In genomic region chr1:36446106-36446824, GRCm38 (mm10) we compare ENCODE assay signal across 16 mouse cellular contexts. TPM values are rescaled to one million over a fixed set of nuclear protein-coding genes. Genes with fewer than 3 reads are reported as not detected.
DNase-seq lines count a peak whose midpoint lies in the region; ATAC-seq and TF ChIP-seq lines count a peak whose summit lies in the region.
"Had no signal": no experiment of that assay in that cellular context is flagged by ENCODE, and none has a peak within 500 bp of the region (broad histone marks: within the 10 kb centered on the region; RNA-seq: fewer than 3 reads in every experiment).

No protein-coding gene starts in this region.

- no peak overlapping the region for H3K4me2 ChIP-seq in liver, embryonic 13.5 days
- H3K4me2 ChIP-seq: lung, embryonic 14.5 days had no signal

- no peak overlapping the region for H3K9ac ChIP-seq in liver, embryonic 13.5 days
- H3K9ac ChIP-seq: heart, embryonic 15.5 days; hindbrain, embryonic 12.5 days; intestine, embryonic 15.5 days; lung, embryonic 14.5 days; midbrain, embryonic 12.5 days had no signal

- no peaks in the 10 kb centered on the region for H3K36me3 ChIP-seq in testis, adult 2 months (ENCODE audit: control insufficient read depth, insufficient read depth, low read length)
- 0 out of 2 replicates have a peak, but pooled peaks cover 12% of the 10 kb centered on the region for H3K36me3 ChIP-seq in liver, embryonic 13.5 days
- H3K36me3 ChIP-seq in midbrain, embryonic 10.5 days, result peaks cover 21% of the 10 kb centered on the region
- H3K36me3 ChIP-seq: intestine, embryonic 15.5 days had no signal

- TF ChIP-seq POLR2A in testis, adult 2 months (IDR thresholded peaks at IDR 0.05; ENCODE audit: control insufficient read depth, low read depth, low read length), result no peak

- H3K4me1 ChIP-seq in testis, adult 2 months (ENCODE audit: control insufficient read depth, insufficient read depth, low read length), result peaks cover 7% of the 10 kb centered on the region
- peaks cover 17% of the 10 kb centered on the region for H3K4me1 ChIP-seq in liver, embryonic 13.5 days (replicated peaks)
- peaks cover 11% of the 10 kb centered on the region for H3K4me1 ChIP-seq in midbrain, embryonic 10.5 days

- no peak for DNase-seq in testis, postnatal 10 days (ENCODE audit: low spot score)
- peak; percentile 59 for DNase-seq in MEL-GATA-1-ER (ENCODE audit: extremely low read depth, low read depth)
- DNase-seq in liver, embryonic 13.5 days, result no peak
- DNase-seq in thymus, postnatal 4 days, result peak; percentile 33
- DNase-seq in midbrain, embryonic 10.5 days (ENCODE audit: low spot score), result no peak
- DNase-seq in lung, postnatal 14 days, result no peak
- DNase-seq: cerebellum, adult 11-12 months; heart, adult 11 months; lung, embryonic 14.5 days; right cerebral cortex, postnatal 14 days had no signal

- H3K4me3 ChIP-seq in testis, adult 2 months (ENCODE audit: control insufficient read depth, low read depth, low read length), result peak overlapping the region; percentile 22; the same call in 1 of the 2 replicates
- no peak overlapping the region for H3K4me3 ChIP-seq in liver, embryonic 13.5 days (replicated peaks)
- no peak overlapping the region for H3K4me3 ChIP-seq in midbrain, embryonic 10.5 days

- no peaks in the 10 kb centered on the region for H3K9me3 ChIP-seq in liver, embryonic 13.5 days (replicated peaks)
- H3K9me3 ChIP-seq in midbrain, embryonic 10.5 days (replicated peaks), result no peaks in the 10 kb centered on the region
- H3K9me3 ChIP-seq: heart, embryonic 15.5 days; hindbrain, embryonic 12.5 days; intestine, embryonic 15.5 days; limb, embryonic 10.5 days; midbrain, embryonic 12.5 days had no signal

- ATAC-seq in liver, embryonic 13.5 days (ENCODE audit: low read depth), result no peak

- H3K27me3 ChIP-seq in testis, adult 2 months (ENCODE audit: control insufficient read depth, insufficient read depth, low read length), result no peaks in the 10 kb centered on the region
- H3K27me3 ChIP-seq in liver, embryonic 13.5 days, result no peaks in the 10 kb centered on the region
- H3K27me3 ChIP-seq in midbrain, embryonic 10.5 days (ENCODE audit: low read depth, poor library complexity, severe bottlenecking), result no peaks in the 10 kb centered on the region
- H3K27me3 ChIP-seq: heart, embryonic 15.5 days; hindbrain, embryonic 12.5 days; intestine, embryonic 15.5 days; midbrain, embryonic 12.5 days had no signal

- H3K27ac ChIP-seq in testis, adult 2 months (ENCODE audit: control insufficient read depth, insufficient read depth, low read depth, low read length), result no peak overlapping the region
- peak overlapping the region; percentile 54; the same call in 1 of the 2 replicates for H3K27ac ChIP-seq in liver, embryonic 13.5 days
- H3K27ac ChIP-seq in midbrain, embryonic 10.5 days (replicated peaks), result no peak overlapping the region
- H3K27ac ChIP-seq: heart, embryonic 15.5 days; intestine, embryonic 15.5 days had no signal

- no peak for TF ChIP-seq CTCF in testis, adult 2 months (IDR thresholded peaks at IDR 0.05; ENCODE audit: control insufficient read depth, insufficient read depth, insufficient replicate concordance, low read depth, low read length)

- WGBS in liver, embryonic 13.5 days (ENCODE audit: insufficient replicate concordance), result 22% methylated on average over 5 of the region's 5 CpGs
- 91% methylated on average over 5 of the region's 5 CpGs for WGBS in midbrain, embryonic 10.5 days

RNA-seq across cellular contexts. Expression of gene Lman2l, which starts 1.2 kb away (rescaled TPM):
- polyA plus RNA-seq in testis, adult 2 months (2012; rRNA removed), result 18.7 and 22.1 TPM in 2 replicates
- 13.2 and 16.3 TPM in 2 replicates for polyA plus RNA-seq in liver, embryonic 13.5 days (2015; fragmentation: Nextera tagmentation; extraction: Ambion mirVana)
- 63.5 and 69.9 TPM in 2 replicates for polyA plus RNA-seq in midbrain, embryonic 10.5 days (2016; fragmentation: Nextera tagmentation; extraction: Ambion mirVana)

RNA-seq across cellular contexts. Expression of gene Cnnm4, which starts 25.2 kb away (rescaled TPM):
- 14.1 and 14.6 TPM in 2 replicates for polyA plus RNA-seq in testis, adult 2 months (2012; rRNA removed)
- polyA plus RNA-seq in liver, embryonic 13.5 days (2015; fragmentation: Nextera tagmentation; extraction: Ambion mirVana), result 3.2 and 3.5 TPM in 2 replicates
- polyA plus RNA-seq in midbrain, embryonic 10.5 days (2016; fragmentation: Nextera tagmentation; extraction: Ambion mirVana), result 15.5 and 15.6 TPM in 2 replicates

Comparison
In these comparisons a context has a peak if more than half of its experiments do, and no peak if none do; other contexts are left out.
1. DNase-seq: peak in MEL-GATA-1-ER (single experiment) and thymus, postnatal 4 days (single experiment); none in testis, postnatal 10 days (single experiment), liver, embryonic 13.5 days (single experiment), midbrain, embryonic 10.5 days (single experiment) and lung, postnatal 14 days (single experiment).